Mouse (Mus musculus): ENCODE data around the gene 4933402N22Rik.
"Not testable (repeated sequence)": the region's sequence is repeated elsewhere in the genome, so short reads cannot be mapped to it uniquely, and the experiment has no call there.

Gene 4933402N22Rik

DNA sequence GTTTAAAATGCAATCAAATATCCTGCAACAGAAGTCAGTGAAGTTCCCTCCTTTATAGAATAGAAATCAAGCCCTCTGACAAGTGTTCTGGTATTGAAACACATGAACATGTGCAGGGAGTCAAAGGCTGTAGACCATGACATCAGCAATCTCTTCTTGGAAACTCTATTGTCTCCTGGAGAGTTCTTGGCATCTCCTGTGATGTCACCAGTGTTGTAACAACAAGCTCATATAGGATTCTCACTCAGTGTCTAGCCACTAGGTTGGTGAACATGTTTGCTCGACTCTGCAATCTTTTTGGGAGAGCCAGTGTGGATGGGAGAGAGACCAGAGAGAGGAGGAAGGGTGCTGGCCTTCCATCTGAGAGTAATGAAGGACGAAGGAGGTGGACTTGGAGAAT, at the start of gene 4933402N22Rik:
Gene 4933402N22Rik, plus strand, starts transcription at position 301 of the 400 bp plus-strand sequence.
- DNase-seq (ENCODE audit: low spot score in 2 of 2) = not testable (repeated sequence)

DNA sequence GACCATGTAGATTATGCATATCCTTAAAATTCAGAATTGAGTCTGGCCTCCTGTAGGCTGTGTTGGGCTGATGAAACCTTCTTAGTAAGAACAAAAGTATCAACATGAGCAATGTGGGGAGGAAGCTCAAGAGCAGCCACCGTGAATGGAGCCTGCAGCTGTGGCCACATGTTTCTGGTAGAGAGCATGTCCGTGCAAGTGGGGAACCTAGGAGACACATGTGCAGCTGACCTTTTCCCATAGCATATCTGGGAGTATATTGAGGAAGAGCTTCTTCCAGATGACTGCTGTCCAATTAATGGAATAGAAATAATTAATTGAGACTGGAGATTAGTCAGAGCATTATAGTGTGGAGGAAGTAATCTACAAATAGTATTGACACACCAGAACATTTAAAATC, 5.9 kb downstream of the 4933402N22Rik start:
- not testable (repeated sequence) for DNase-seq (ENCODE audit: low spot score in 2 of 2)
